Mouse (Mus musculus) liver, embryonic 14.5 days (tissue): ENCODE results near the gene Iqsec1. TPM values are rescaled to one million over a fixed set of nuclear protein-coding genes. Genes with fewer than 3 reads are reported as not detected.
A peak's percentile ranks its signal among the peaks of the same experiment; 100 is the strongest.

ENCODE experiments used
- ATAC-seq: fragments of 200-750 bp; cut with Nextera tagmentation; 2 replicates; pipeline ENCODE4 v1.8.0; 2017; ENCODE audit warnings: moderate number of reproducible peaks, mild to moderate bottlenecking, moderate library complexity; ENCODE audit not compliant: insufficient read depth
- DNase-seq, 3 experiments: peaks; one replicate each; pipeline ENCODE4 v3.0.0-alpha.2; 2012 to 2013; ENCODE audit warnings: low read depth in 3 of 3, low spot score in 3 of 3
- H3K27ac ChIP-seq: fragments of 300-500 bp; sonication (generic); 2 replicates; pipeline ENCODE4 v1.5.1; 2014; ENCODE audit warnings: moderate library complexity, mild to moderate bottlenecking, control low read depth, inconsistent platforms
- H3K27me3 ChIP-seq: fragments of 300-500 bp; sonication (generic); 2 replicates; pipeline ENCODE4 v1.6.1; 2014; ENCODE audit warnings: mild to moderate bottlenecking, low read length, moderate library complexity; ENCODE audit not compliant: control insufficient read depth, insufficient read depth
- H3K36me3 ChIP-seq: fragments of 300-500 bp; sonication (generic); replicated peaks from 2 replicates; pipeline ENCODE4 v1.6.1; 2014; ENCODE audit warnings: low read depth; ENCODE audit not compliant: control insufficient read depth, insufficient read depth
- H3K4me1 ChIP-seq, 2 experiments: fragments of 200-500 bp in 1 of 2; fragments of 300-500 bp in 1 of 2; sonication (generic) in 1 of 2; replicated peaks; 2 replicates each; pipeline ENCODE4 v1.6.1; 2012 to 2014; ENCODE audit warnings: antibody characterized with exemption in 1 of 2, inconsistent platforms in 1 of 2, low read length in 1 of 2; ENCODE audit not compliant: control insufficient read depth in 2 of 2, insufficient read depth in 2 of 2
- H3K4me2 ChIP-seq: fragments of 300-500 bp; sonication (generic); 2 replicates; pipeline ENCODE4 v1.6.1; 2014; ENCODE audit warnings: low read depth, mild to moderate bottlenecking, control low read depth, moderate library complexity
- H3K4me3 ChIP-seq, 2 experiments: fragments of 200-500 bp in 1 of 2; fragments of 300-500 bp in 1 of 2; sonication (generic) in 1 of 2; 2 replicates each; pipeline ENCODE4 v1.5.1; 2012 to 2014; ENCODE audit warnings: low read depth in 2 of 2, low read length in 2 of 2, mild to moderate bottlenecking in 2 of 2, control low read depth in 1 of 2, inconsistent platforms in 1 of 2, moderate library complexity in 1 of 2; ENCODE audit not compliant: insufficient read depth in 1 of 2
- H3K9ac ChIP-seq: fragments of 300-500 bp; sonication (generic); replicated peaks from 2 replicates; pipeline ENCODE4 v1.6.1; 2014; ENCODE audit warnings: mild to moderate bottlenecking, control low read depth, moderate library complexity
- H3K9me3 ChIP-seq: fragments of 300-500 bp; sonication (generic); 2 replicates; pipeline ENCODE4 v1.6.1; 2016; ENCODE audit warnings: low read length, mixed read lengths; ENCODE audit not compliant: control insufficient read depth
- CTCF ChIP-seq: IDR thresholded peaks from 2 replicates; pipeline ENCODE4 v1.5.1; 2016; ENCODE audit warnings: antibody characterized with exemption, low read depth, control low read depth
- EP300 ChIP-seq: IDR thresholded peaks from 2 replicates; pipeline ENCODE4 v1.6.1; 2016; ENCODE audit warnings: antibody characterized with exemption, low read depth
- WGBS: fragments of 180-500 bp; shearing (Covaris S2); extraction: QIAGEN DNeasy Blood & Tissue Kit; methylation state at CpG from one replicate; pipeline ENCODE4 v1.1.7; 2014; ENCODE audit not compliant: insufficient replicate concordance; 5-methylcytosine and 5-hydroxymethylcytosine counted together
- polyA plus RNA-seq, 2 experiments: library from polyadenylated mRNA; depleted of rRNA in 1 of 2; stranded (reverse) in 1 of 2; unstranded in 1 of 2; fragments of >200 nt; fragmentation: Nextera tagmentation in 1 of 2; extraction: Ambion mirVana in 1 of 2; gene quantifications; 2 replicates each; pipeline versions ENCODE4 v1.2.1 to v1.2.3; 2012 to 2014

Gene Iqsec1
- polyA plus RNA-seq, 2 experiments, result 4.0 to 9.0 TPM

GRCm38 (mm10) chr6:91004157-91004556 is 15.7 kb upstream of the Iqsec1 start:
- peak overlapping the region; percentile 49 for H3K4me2 ChIP-seq
- ATAC-seq (no peak), DNase-seq (no peak)
- H3K36me3 ChIP-seq, result no peaks in the 10 kb centered on the region
- H3K9ac ChIP-seq, result peak overlapping the region; percentile 24; the same call in 1 of the 2 replicates
- H3K9me3 ChIP-seq, result no peaks in the 10 kb centered on the region
- no peak overlapping the region for H3K4me3 ChIP-seq
- WGBS, result 71% methylated on average over 2 of the region's 2 CpGs
- TF ChIP-seq EP300, result no peak
- no peak for TF ChIP-seq CTCF
- H3K27ac ChIP-seq, result peak overlapping the region; percentile 71
- H3K27me3 ChIP-seq, result no peaks in the 10 kb centered on the region
- peaks cover 57 to 80% of the 10 kb centered on the region in 2 experiments for H3K4me1 ChIP-seq

GRCm38 (mm10) chr6:91003310-91003995 is 15.0 kb upstream of the Iqsec1 start:
- DNase-seq (peak in 1 of 3 experiments; percentile 49), ATAC-seq (peak; percentile 68)
- Histone ChIP-seq H3K36me3 (no peaks in the 10 kb centered on the region), H3K4me1 (peaks cover 51 to 75% of the 10 kb centered on the region in 2 experiments), H3K27ac (peak overlapping the region; percentile 71), H3K9ac (peak overlapping the region; percentile 24; the same call in 1 of the 2 replicates), H3K4me2 (peak overlapping the region; percentile 49), H3K4me3 (peak overlapping the region; percentile 10; a peak in 2 of 4 replicates), H3K9me3 (no peaks in the 10 kb centered on the region), H3K27me3 (no peaks in the 10 kb centered on the region)
- TF ChIP-seq EP300, result no peak
- no peak for TF ChIP-seq CTCF
- WGBS, result 0% methylated on average over 3 of the region's 3 CpGs

GRCm38 (mm10) chr6:91001566-91001965 is 13.1 kb upstream of the Iqsec1 start:
- Histone ChIP-seq H3K4me2 (no peak overlapping the region; the same call in 1 of the 2 replicates), H3K36me3 (no peaks in the 10 kb centered on the region), H3K4me3 (no peak overlapping the region), H3K4me1 (peaks cover 34 to 58% of the 10 kb centered on the region in 2 experiments), H3K9me3 (no peaks in the 10 kb centered on the region), H3K27me3 (no peaks in the 10 kb centered on the region), H3K27ac (no peak overlapping the region), H3K9ac (no peak overlapping the region; the same call in 1 of the 2 replicates)
- ATAC-seq, result no peak
- TF ChIP-seq EP300 (no peak), CTCF (no peak)
- 55% methylated on average over 7 of the region's 7 CpGs for WGBS
- DNase-seq, result no peak

DNA sequence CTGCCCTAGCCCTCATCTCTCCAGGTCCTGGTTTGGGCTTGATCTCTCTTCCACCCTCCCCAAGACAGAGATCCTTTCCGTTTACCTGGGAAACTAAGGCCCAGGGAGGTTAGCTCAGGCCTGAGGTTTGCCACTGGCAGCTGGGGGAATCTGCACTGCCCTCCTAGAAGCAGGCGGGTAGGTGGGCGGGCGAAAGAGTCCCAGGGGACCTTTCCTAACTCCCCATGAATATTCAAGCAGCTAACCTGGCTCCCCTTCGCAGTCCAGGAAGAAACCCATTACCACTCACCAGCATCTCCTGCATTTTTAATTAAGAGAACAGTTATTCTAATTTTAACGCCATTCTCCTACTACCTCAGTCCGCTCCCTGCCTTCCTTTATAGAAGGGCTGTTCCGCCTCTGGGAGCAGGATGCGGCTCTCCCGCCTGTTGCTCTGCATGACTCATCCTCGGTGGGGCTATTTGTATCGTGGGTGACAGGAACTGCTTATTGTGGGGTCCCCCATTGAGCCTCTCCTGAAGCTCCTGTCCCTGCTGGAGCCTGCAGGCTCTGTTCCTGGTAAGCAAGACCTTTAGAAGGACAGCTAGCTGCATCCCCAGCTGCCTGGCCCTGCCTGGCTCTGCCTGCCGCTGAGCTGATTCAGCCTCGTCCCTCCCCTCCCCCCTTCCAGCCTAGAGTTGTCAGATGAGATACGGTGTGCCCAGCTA is 12.5 kb upstream of the Iqsec1 start:
- Histone ChIP-seq H3K27me3 (no peaks in the 10 kb centered on the region), H3K4me2 (peak overlapping the region; percentile 37), H3K9me3 (no peaks in the 10 kb centered on the region), H3K36me3 (no peaks in the 10 kb centered on the region), H3K9ac (no peak overlapping the region; the same call in 1 of the 2 replicates), H3K27ac (no peak overlapping the region), H3K4me1 (peaks cover 29 to 52% of the 10 kb centered on the region in 2 experiments), H3K4me3 (no peak overlapping the region)
- no peak for DNase-seq
- ATAC-seq, result peak; percentile 42; the same call in 1 of the 2 replicates
- TF ChIP-seq EP300 (no peak), CTCF (no peak)
- WGBS, result 31% methylated on average over 15 of the region's 15 CpGs

DNA sequence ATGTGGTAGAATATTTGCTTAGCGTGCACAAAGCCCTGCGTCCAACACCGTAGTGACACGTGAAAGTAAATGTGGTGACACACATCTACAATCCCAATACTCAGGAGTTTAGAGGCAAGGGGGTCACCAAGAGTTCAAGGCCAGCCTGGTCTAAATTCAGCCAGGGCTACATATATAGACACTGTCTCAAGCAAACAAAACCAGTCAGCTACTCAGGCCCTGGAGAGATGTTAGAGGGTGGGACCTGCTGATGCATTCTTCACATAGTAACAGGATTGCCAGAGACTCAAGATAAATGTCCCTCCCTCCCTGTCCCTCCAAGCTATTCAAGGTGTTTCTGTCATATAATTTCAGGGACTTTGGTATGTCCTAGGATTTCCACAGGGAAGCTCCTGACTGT is 10.7 kb upstream of the Iqsec1 start:
- Histone ChIP-seq H3K9me3 (no peaks in the 10 kb centered on the region), H3K36me3 (no peaks in the 10 kb centered on the region), H3K4me2 (no peak overlapping the region), H3K4me1 (peaks cover 29 to 44% of the 10 kb centered on the region in 2 experiments), H3K27ac (no peak overlapping the region), H3K9ac (no peak overlapping the region), H3K4me3 (no peak overlapping the region), H3K27me3 (no peaks in the 10 kb centered on the region)
- no peak for TF ChIP-seq CTCF
- no peak for TF ChIP-seq EP300
- no peak for DNase-seq
- 72% methylated on average over 4 of the region's 4 CpGs for WGBS
- ATAC-seq, result no peak
